Mouse (Mus musculus): ENCODE results near the gene Zfp354b.

- TF ChIP-seq CTCF (IDR thresholded peaks at IDR 0.05; ENCODE audit: insufficient read depth, low read depth, low read length): no peak
- no peak for TF ChIP-seq POLR2A (IDR thresholded peaks at IDR 0.05; ENCODE audit: insufficient read depth, low read depth, low read length)
Measured at GRCm38 (mm10) chr11:50930469-50931014, 891 bp downstream of the Zfp354b start.

All from olfactory bulb, adult 2 months (tissue).